Mouse (Mus musculus): ENCODE data around the gene 1110032A03Rik. TPM values are rescaled to one million over a fixed set of nuclear protein-coding genes. Genes with fewer than 3 reads are reported as not detected.

Gene 1110032A03Rik
- polyA plus RNA-seq, 1 experiment from 2014 or later: 28.3 TPM

GRCm38 (mm10) chr9:50767531-50768106 lies 7.7 kb downstream of the 1110032A03Rik start:
- Histone ChIP-seq H3K27me3 (replicated peaks; ENCODE audit: low read depth, poor library complexity, severe bottlenecking) (no peaks in the 10 kb centered on the region), H3K9me3 (no peaks in the 10 kb centered on the region), H3K4me1 (peaks cover 16% of the 10 kb centered on the region), H3K27ac (replicated peaks) (peak overlapping the region; percentile 94), H3K4me3 (peak overlapping the region; percentile 78), H3K36me3 (replicated peaks) (peaks cover 17% of the 10 kb centered on the region)
- WGBS: 7% methylated on average over 17 of the region's 17 CpGs
- no peak for DNase-seq (ENCODE audit: low spot score)

- H3K4me1 ChIP-seq: peaks cover 5% of the 10 kb centered on the region
- no peaks in the 10 kb centered on the region for H3K9me3 ChIP-seq
- no peaks in the 10 kb centered on the region for H3K27me3 ChIP-seq (replicated peaks; ENCODE audit: low read depth, poor library complexity, severe bottlenecking)
- DNase-seq (ENCODE audit: low spot score): peak; percentile 49
- no peak overlapping the region for H3K27ac ChIP-seq (replicated peaks)
- 66% methylated on average over 1 of the region's 1 CpGs for WGBS
- H3K4me3 ChIP-seq: no peak overlapping the region
- H3K36me3 ChIP-seq (replicated peaks): no peaks in the 10 kb centered on the region
Measured at GRCm38 (mm10) chr9:50763331-50763730, 12.0 kb downstream of the 1110032A03Rik start.

- 65% methylated on average over 6 of the region's 6 CpGs for WGBS
- DNase-seq (ENCODE audit: low spot score): no peak
- no peak overlapping the region for H3K27ac ChIP-seq (replicated peaks)
- no peaks in the 10 kb centered on the region for H3K4me1 ChIP-seq
- H3K27me3 ChIP-seq (replicated peaks; ENCODE audit: low read depth, poor library complexity, severe bottlenecking): no peaks in the 10 kb centered on the region
- H3K36me3 ChIP-seq (replicated peaks): no peaks in the 10 kb centered on the region
- H3K9me3 ChIP-seq: no peaks in the 10 kb centered on the region
- H3K4me3 ChIP-seq: no peak overlapping the region
Measured at GRCm38 (mm10) chr9:50761520-50762243, 13.6 kb downstream of the 1110032A03Rik start.

GRCm38 (mm10) chr9:50756711-50757110 lies 18.6 kb downstream of the 1110032A03Rik start:
- Histone ChIP-seq H3K4me3 (no peak overlapping the region), H3K27ac (replicated peaks) (no peak overlapping the region), H3K27me3 (replicated peaks; ENCODE audit: low read depth, poor library complexity, severe bottlenecking) (peaks cover 5% of the 10 kb centered on the region), H3K36me3 (replicated peaks) (no peaks in the 10 kb centered on the region), H3K9me3 (no peaks in the 10 kb centered on the region), H3K4me1 (peaks cover 9% of the 10 kb centered on the region)
- WGBS: 61% methylated on average over 5 of the region's 5 CpGs
- no peak for DNase-seq (ENCODE audit: low spot score)

GRCm38 (mm10) chr9:50753947-50754346 lies 21.4 kb downstream of the 1110032A03Rik start:
- Histone ChIP-seq H3K4me1 (peaks cover 26% of the 10 kb centered on the region), H3K27ac (replicated peaks) (no peak overlapping the region), H3K9me3 (no peaks in the 10 kb centered on the region), H3K4me3 (no peak overlapping the region), H3K27me3 (replicated peaks; ENCODE audit: low read depth, poor library complexity, severe bottlenecking) (peaks cover 12% of the 10 kb centered on the region), H3K36me3 (replicated peaks) (no peaks in the 10 kb centered on the region)
- DNase-seq (ENCODE audit: low spot score): no peak
- WGBS: 76% methylated on average over 7 of the region's 7 CpGs

GRCm38 (mm10) chr9:50752784-50753615 lies 22.3 kb downstream of the 1110032A03Rik start:
- Histone ChIP-seq H3K36me3 (replicated peaks) (no peaks in the 10 kb centered on the region), H3K27me3 (replicated peaks; ENCODE audit: low read depth, poor library complexity, severe bottlenecking) (peaks cover 19% of the 10 kb centered on the region), H3K27ac (replicated peaks) (no peak overlapping the region), H3K9me3 (no peaks in the 10 kb centered on the region), H3K4me1 (peaks cover 26% of the 10 kb centered on the region), H3K4me3 (no peak overlapping the region)
- DNase-seq (ENCODE audit: low spot score): no peak
- WGBS: 74% methylated on average over 17 of the region's 17 CpGs

- Histone ChIP-seq H3K9me3 (no peaks in the 10 kb centered on the region), H3K36me3 (replicated peaks) (no peaks in the 10 kb centered on the region), H3K27ac (replicated peaks) (peak within 1 kb of the TSS; percentile 11; the same call in 1 of the 2 replicates), H3K27me3 (replicated peaks; ENCODE audit: low read depth, poor library complexity, severe bottlenecking) (peaks cover 27% of the 10 kb centered on the region), H3K4me3 (no peak within 1 kb of the TSS), H3K4me1 (peaks cover 26% of the 10 kb centered on the region)
- DNase-seq (ENCODE audit: low spot score): no peak
- WGBS: 72% methylated on average over 14 of the region's 14 CpGs
Measured at GRCm38 (mm10) chr9:50752054-50752602, 23.2 kb downstream of the 1110032A03Rik start, which contains the start of gene Hspb2. Hspb2 (minus strand) TSS chr9:50752354.

GRCm38 (mm10) chr9:50751323-50751722 lies 24.0 kb downstream of the 1110032A03Rik start, which contains the start of gene Cryab:
Cryab (plus strand) TSS chr9:50751325.
- Histone ChIP-seq H3K27me3 (replicated peaks; ENCODE audit: low read depth, poor library complexity, severe bottlenecking) (peaks cover 35% of the 10 kb centered on the region), H3K27ac (replicated peaks) (peak within 1 kb of the TSS; percentile 11; the same call in 1 of the 2 replicates), H3K4me1 (peaks cover 30% of the 10 kb centered on the region), H3K9me3 (no peaks in the 10 kb centered on the region), H3K36me3 (replicated peaks) (no peaks in the 10 kb centered on the region), H3K4me3 (no peak within 1 kb of the TSS)
- DNase-seq (ENCODE audit: low spot score): no peak
- 72% methylated on average over 22 of the region's 22 CpGs for whole genome bisulfite sequencing

- Histone ChIP-seq H3K36me3 (replicated peaks) (no peaks in the 10 kb centered on the region), H3K9me3 (no peaks in the 10 kb centered on the region), H3K27ac (replicated peaks) (no peak overlapping the region), H3K4me3 (no peak overlapping the region), H3K27me3 (replicated peaks; ENCODE audit: low read depth, poor library complexity, severe bottlenecking) (peaks cover 41% of the 10 kb centered on the region), H3K4me1 (peaks cover 36% of the 10 kb centered on the region)
- WGBS: 57% methylated on average over 6 of the region's 6 CpGs
- no peak for DNase-seq (ENCODE audit: low spot score)
Measured at GRCm38 (mm10) chr9:50750706-50751105, 24.6 kb downstream of the 1110032A03Rik start.

GRCm38 (mm10) chr9:50746214-50746677 lies 29.1 kb downstream of the 1110032A03Rik start, which contains the start of gene 2310030G06Rik:
2310030G06Rik (minus strand) TSS chr9:50746536.
- Histone ChIP-seq H3K9me3 (no peaks in the 10 kb centered on the region), H3K4me3 (peak within 1 kb of the TSS; percentile 48), H3K36me3 (replicated peaks) (no peaks in the 10 kb centered on the region), H3K27ac (replicated peaks) (peak within 1 kb of the TSS; percentile 36), H3K4me1 (peaks cover 22% of the 10 kb centered on the region), H3K27me3 (replicated peaks; ENCODE audit: low read depth, poor library complexity, severe bottlenecking) (peaks cover 43% of the 10 kb centered on the region)
- 2% methylated on average over 19 of the region's 19 CpGs for WGBS
- DNase-seq (ENCODE audit: low spot score): peak; percentile 56

GRCm38 (mm10) chr9:50745806-50746205 lies 29.5 kb downstream of the 1110032A03Rik start:
- Histone ChIP-seq H3K4me1 (peaks cover 18% of the 10 kb centered on the region), H3K36me3 (replicated peaks) (no peaks in the 10 kb centered on the region), H3K4me3 (peak overlapping the region; percentile 48), H3K27ac (replicated peaks) (peak overlapping the region; percentile 36), H3K9me3 (no peaks in the 10 kb centered on the region), H3K27me3 (replicated peaks; ENCODE audit: low read depth, poor library complexity, severe bottlenecking) (peaks cover 39% of the 10 kb centered on the region)
- no peak for DNase-seq (ENCODE audit: low spot score)
- WGBS: 13% methylated on average over 7 of the region's 7 CpGs

GRCm38 (mm10) chr9:50742744-50743143 lies 32.6 kb downstream of the 1110032A03Rik start:
- DNase-seq (ENCODE audit: low spot score): no peak
- peaks cover 22% of the 10 kb centered on the region for H3K4me1 ChIP-seq
- no peak overlapping the region for H3K4me3 ChIP-seq
- peaks cover 32% of the 10 kb centered on the region for H3K27me3 ChIP-seq (replicated peaks; ENCODE audit: low read depth, poor library complexity, severe bottlenecking)
- 69% methylated on average over 2 of the region's 2 CpGs for WGBS
- H3K27ac ChIP-seq (replicated peaks): no peak overlapping the region
- no peaks in the 10 kb centered on the region for H3K9me3 ChIP-seq
- no peaks in the 10 kb centered on the region for H3K36me3 ChIP-seq (replicated peaks)

All from embryonic facial prominence, embryonic 10.5 days (tissue).